In genomic region chr5:73651061-73651854, GRCm38 (mm10) we compare ENCODE assay signal across 7 mouse cellular contexts. TPM values are rescaled to one million over a fixed set of nuclear protein-coding genes. Genes with fewer than 3 reads are reported as not detected.
DNase-seq lines count a peak whose midpoint lies in the region; ATAC-seq and TF ChIP-seq lines count a peak whose summit lies in the region.

Gene Spata18 (plus strand): TSS chr5:73651379.

- no peak within 1 kb of the TSS for H3K27ac ChIP-seq in embryonic facial prominence, embryonic 13.5 days
- no peak within 1 kb of the TSS for H3K27ac ChIP-seq in hindbrain, embryonic 13.5 days
- no peak within 1 kb of the TSS for H3K27ac ChIP-seq in lung, embryonic 14.5 days (ENCODE audit: low read depth)

- H3K27me3 ChIP-seq in C2C12 (ENCODE audit: control insufficient read depth, insufficient read depth, insufficient read length) = peaks cover 30% of the 10 kb centered on the region
- H3K27me3 ChIP-seq in embryonic facial prominence, embryonic 13.5 days = peaks cover 70% of the 10 kb centered on the region
- H3K27me3 ChIP-seq in hindbrain, embryonic 13.5 days = peaks cover 71% of the 10 kb centered on the region
- peaks cover 49% of the 10 kb centered on the region for H3K27me3 ChIP-seq in lung, embryonic 14.5 days (ENCODE audit: insufficient read depth, low read length)

- H3K4me2 ChIP-seq in embryonic facial prominence, embryonic 13.5 days = peak within 1 kb of the TSS; percentile 96
- H3K4me2 ChIP-seq in hindbrain, embryonic 13.5 days = peak within 1 kb of the TSS; percentile 79
- H3K4me2 ChIP-seq in lung, embryonic 14.5 days = peak within 1 kb of the TSS; percentile 98

- no peak for ATAC-seq in embryonic facial prominence, embryonic 13.5 days (ENCODE audit: insufficient number of reproducible peaks, insufficient read depth, low FRiP score, low TSS enrichment, low read depth)
- ATAC-seq in hindbrain, embryonic 13.5 days (ENCODE audit: low FRiP score) = no peak
- ATAC-seq in lung, embryonic 14.5 days (ENCODE audit: insufficient read depth) = peak; percentile 15; the same call in 1 of the 2 replicates

- intact Hi-C loops in left cerebral cortex, postnatal 36 days (cut with DNase I) = loop anchor here (10.0 kb wide), 1 partner anchor 1504 kb away; the partner anchor contains the start of gene Pdgfra

- H3K79me2 ChIP-seq in C2C12 (ENCODE audit: control insufficient read depth, insufficient read depth) = no peaks in the 10 kb centered on the region

- peaks cover 33% of the 10 kb centered on the region for H3K4me1 ChIP-seq in embryonic facial prominence, embryonic 13.5 days
- H3K4me1 ChIP-seq in hindbrain, embryonic 13.5 days (replicated peaks) = peaks cover 30% of the 10 kb centered on the region
- 0 out of 2 replicates have a peak, but pooled peaks cover 4% of the 10 kb centered on the region for H3K4me1 ChIP-seq in lung, embryonic 14.5 days (ENCODE audit: insufficient read depth)

- H3K79me3 ChIP-seq in C2C12 (ENCODE audit: low read depth) = no peaks in the 10 kb centered on the region

- no peaks in the 10 kb centered on the region for H3K36me3 ChIP-seq in C2C12 (ENCODE audit: control insufficient read depth, insufficient read depth)
- no peaks in the 10 kb centered on the region for H3K36me3 ChIP-seq in embryonic facial prominence, embryonic 13.5 days
- H3K36me3 ChIP-seq in hindbrain, embryonic 13.5 days = no peaks in the 10 kb centered on the region
- H3K36me3 ChIP-seq in lung, embryonic 14.5 days (ENCODE audit: insufficient read depth) = no peaks in the 10 kb centered on the region

- H3K9me3 ChIP-seq in embryonic facial prominence, embryonic 13.5 days = no peaks in the 10 kb centered on the region
- no peaks in the 10 kb centered on the region for H3K9me3 ChIP-seq in hindbrain, embryonic 13.5 days
- no peaks in the 10 kb centered on the region for H3K9me3 ChIP-seq in lung, embryonic 14.5 days (ENCODE audit: low read depth, low read length)

- no peak within 1 kb of the TSS for H3ac ChIP-seq in C2C12 (ENCODE audit: control insufficient read depth, insufficient read length, low read depth)

- TF ChIP-seq CTCF in C2C12 (IDR thresholded peaks at IDR 0.05; ENCODE audit: control insufficient read depth, insufficient read depth, insufficient read length) = no peak
- no peak for TF ChIP-seq CTCF in lung, embryonic 14.5 days (IDR thresholded peaks at IDR 0.05; ENCODE audit: low read depth)

- peak within 1 kb of the TSS; percentile 11 for H3K4me3 ChIP-seq in C2C12 (ENCODE audit: insufficient read depth, poor library complexity, severe bottlenecking)
- H3K4me3 ChIP-seq in embryonic facial prominence, embryonic 13.5 days = peak within 1 kb of the TSS; percentile 52
- H3K4me3 ChIP-seq in hindbrain, embryonic 13.5 days = peak within 1 kb of the TSS; percentile 44
- H3K4me3 ChIP-seq in lung, embryonic 14.5 days (ENCODE audit: low read depth, low read length) = peak within 1 kb of the TSS; percentile 51

- DNase-seq in B cell, adult 2 months = peak; percentile 30 to 31
- peak; percentile 70 for DNase-seq in lung, embryonic 14.5 days
- peak; percentile 54 for DNase-seq in retina, embryonic 14.5 days (ENCODE audit: low spot score)
- no peak for DNase-seq in left cerebral cortex, postnatal 36 days (ENCODE audit: low spot score in 2 of 2)

- peak within 1 kb of the TSS; percentile 69 for H3K9ac ChIP-seq in embryonic facial prominence, embryonic 13.5 days
- H3K9ac ChIP-seq in hindbrain, embryonic 13.5 days = peak within 1 kb of the TSS; percentile 66
- H3K9ac ChIP-seq in lung, embryonic 14.5 days = peak within 1 kb of the TSS; percentile 54

- under 1% methylated on average over 57 of the region's 57 CpGs for WGBS in embryonic facial prominence, embryonic 13.5 days
- under 1% methylated on average over 54 of the region's 57 CpGs for WGBS in hindbrain, embryonic 13.5 days
- WGBS in lung, embryonic 14.5 days = under 1% methylated on average over 53 of the region's 57 CpGs

TF ChIP-seq in C2C12, 6 proteins besides CTCF, POLR2A, EP300 and RAD21:
- TF ChIP-seq CEBPB (IDR thresholded peaks at IDR 0.05; ENCODE audit: low read depth) (no peak), MAX (IDR thresholded peaks at IDR 0.05) (no peak), USF1 (IDR thresholded peaks at IDR 0.05; ENCODE audit: low read depth) (no peak), MYOD1 (IDR thresholded peaks at IDR 0.05; ENCODE audit: control insufficient read depth, insufficient read length, low read depth) (no peak), MYOG (IDR thresholded peaks at IDR 0.05; ENCODE audit: control insufficient read depth, extremely low read depth, insufficient read length) (no peak), FOSL1 (IDR thresholded peaks at IDR 0.05; ENCODE audit: insufficient read depth, low read length, poor library complexity, severe bottlenecking) (no peak)

RNA-seq across cellular contexts. Expression of gene Spata18, which starts in this region (rescaled TPM):
- polyA plus RNA-seq in C2C12 (2012; fragmentation: generic; extraction: Trizol) = not detected
- 0.21 TPM in 1 of 2 replicates, not detected in the other for polyA plus RNA-seq in embryonic facial prominence, embryonic 13.5 days (2015; fragmentation: Nextera tagmentation; extraction: Ambion mirVana)
- polyA plus RNA-seq in hindbrain, embryonic 13.5 days (2015; fragmentation: Nextera tagmentation; extraction: Ambion mirVana) = 0.45 and 1.4 TPM in 2 replicates
- 0.69 and 0.86 TPM in 2 replicates for polyA plus RNA-seq in lung, embryonic 14.5 days (2014; fragmentation: Nextera tagmentation; extraction: Ambion mirVana)
- total RNA-seq in left cerebral cortex, postnatal 36 days (2021) = under 1 TPM; 0.23 to 0.42 TPM

Comparison
In these comparisons a context has a peak if more than half of its experiments do, and no peak if none do; other contexts are left out.
1. Peak in DNase-seq, ATAC-seq, H3K4me3 ChIP-seq, H3K9ac ChIP-seq and H3K4me2 ChIP-seq in lung, embryonic 14.5 days; RNA of the gene not detected or under 1 TPM.
2. DNase-seq: peak in B cell, adult 2 months (2 of 2) and retina, embryonic 14.5 days (single experiment); none in left cerebral cortex, postnatal 36 days (0 of 2).
3. Peak in every context shown above with its lines, with median percentiles within 50 percentile points of each other: H3K4me3 ChIP-seq, H3K4me2 ChIP-seq and H3K9ac ChIP-seq.